Mouse (Mus musculus) olfactory bulb, adult 2 months (tissue): ENCODE data around the gene Art4.

Experiments used
- CTCF ChIP-seq: fragments of 200-500 bp; IDR thresholded peaks from 2 replicates; pipeline ENCODE4 v1.5.1; 2012; ENCODE audit warnings: low read depth, mild to moderate bottlenecking, low read length, moderate library complexity; ENCODE audit not compliant: insufficient read depth
- POLR2A ChIP-seq: fragments of 200-500 bp; IDR thresholded peaks from 2 replicates; pipeline ENCODE4 v1.6.1; 2012; ENCODE audit warnings: mild to moderate bottlenecking, low read depth, low read length, moderate library complexity; ENCODE audit not compliant: insufficient read depth

DNA sequence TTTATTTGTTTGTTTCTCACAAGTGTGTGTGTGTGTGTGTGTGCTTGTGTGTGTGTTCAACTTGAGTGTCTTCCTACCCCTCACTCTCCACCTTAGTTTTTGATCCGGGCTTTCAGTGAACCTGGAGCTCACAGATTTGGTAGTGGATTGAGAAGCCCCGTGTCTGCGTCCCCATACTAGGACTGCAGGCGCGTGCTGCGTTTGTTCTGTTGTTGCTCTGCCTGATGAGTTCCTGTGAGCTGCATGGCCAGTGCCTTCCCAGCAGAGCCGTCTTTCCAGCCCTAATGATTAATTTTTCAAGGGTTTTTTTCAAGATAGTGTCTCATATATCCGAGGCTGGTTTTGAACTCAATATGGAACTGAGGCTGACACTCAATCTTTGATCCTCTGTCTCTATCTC lies 887 bp upstream of the Art4 start:
- TF ChIP-seq CTCF (no peak), POLR2A (no peak)
